Mouse (Mus musculus) urinary bladder, postnatal 4 days (tissue): ENCODE results near the gene Jade1.

Experiments used
- DNase-seq, 2 experiments: peaks; one replicate each; pipeline ENCODE4 v3.0.0; 2021 to 2022; ENCODE audit warnings: low spot score in 2 of 2

Gene Jade1

DNA sequence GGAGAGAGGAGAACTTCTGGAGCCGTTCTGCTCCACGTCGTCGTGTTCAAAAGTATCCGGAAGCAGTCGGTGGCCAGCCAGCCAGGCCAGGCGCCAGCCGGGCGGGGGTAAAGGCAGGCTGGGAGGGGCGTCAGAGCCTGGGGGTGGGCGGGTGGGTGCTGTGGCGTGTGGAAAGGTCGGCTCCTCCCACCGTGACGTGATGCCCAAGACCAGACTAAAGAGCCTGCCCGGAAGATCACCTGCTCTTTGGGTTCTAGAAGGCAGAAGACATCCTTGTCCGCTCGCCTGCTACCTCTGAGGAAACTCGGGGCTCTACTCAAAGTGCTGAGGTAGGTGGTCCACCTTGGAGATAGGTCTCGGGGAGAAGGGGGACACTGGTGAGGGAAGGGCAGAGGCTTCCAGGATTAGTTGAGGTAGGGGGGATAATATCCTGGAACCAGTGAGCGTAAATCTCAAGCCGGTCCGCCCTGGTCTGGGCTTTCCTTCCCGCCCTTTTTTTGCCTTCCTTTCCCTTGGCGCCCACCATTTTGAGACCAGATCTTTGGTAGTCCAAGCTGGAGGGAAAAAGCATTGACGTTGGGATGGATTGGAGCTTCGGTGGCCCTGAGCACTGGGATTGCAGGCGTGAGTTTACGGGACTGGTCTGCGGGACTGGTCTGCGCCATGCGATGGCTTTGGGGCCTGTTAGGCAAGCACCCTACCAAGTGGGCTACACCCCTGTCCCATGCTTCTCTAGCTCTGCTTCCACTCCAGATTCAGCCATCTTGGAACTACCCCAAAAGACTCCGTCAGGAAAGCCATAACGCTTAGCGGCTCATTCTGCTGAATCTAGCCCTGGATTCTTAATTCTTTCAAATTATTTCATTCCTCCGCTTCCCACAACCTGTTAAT, at the start of gene Jade1:
TSS of gene Jade1 (plus strand) at position 241 of the 891 bp plus-strand sequence.
- no peak for DNase-seq

GRCm38 (mm10) chr3:41509441-41509840, 46.1 kb upstream of the Jade1 start:
- peak in 1 of 2 experiments; percentile 49 for DNase-seq

DNA sequence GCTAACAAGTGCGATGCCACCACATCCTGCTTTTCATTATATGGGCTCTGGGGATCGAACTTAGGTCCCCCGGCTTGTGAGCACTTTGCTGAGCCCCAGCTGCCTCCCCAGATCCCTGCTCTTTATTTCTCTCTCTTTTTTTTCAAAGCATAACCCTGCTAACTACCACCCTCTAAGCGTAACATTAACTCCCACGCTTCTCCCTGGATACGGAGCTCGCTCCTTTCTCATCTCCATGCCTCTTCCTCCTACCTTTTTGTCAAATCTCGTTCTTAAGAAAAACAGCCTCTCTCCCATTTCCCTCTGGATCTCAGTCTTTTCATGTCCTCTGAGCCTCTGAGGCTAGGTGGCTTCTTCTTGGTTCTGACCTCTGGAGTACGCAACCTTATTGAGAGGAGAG, 45.3 kb upstream of the Jade1 start:
- no peak for DNase-seq

- no peak for DNase-seq
Observed at GRCm38 (mm10) chr3:41510750-41511149, 44.8 kb upstream of the Jade1 start.

DNA sequence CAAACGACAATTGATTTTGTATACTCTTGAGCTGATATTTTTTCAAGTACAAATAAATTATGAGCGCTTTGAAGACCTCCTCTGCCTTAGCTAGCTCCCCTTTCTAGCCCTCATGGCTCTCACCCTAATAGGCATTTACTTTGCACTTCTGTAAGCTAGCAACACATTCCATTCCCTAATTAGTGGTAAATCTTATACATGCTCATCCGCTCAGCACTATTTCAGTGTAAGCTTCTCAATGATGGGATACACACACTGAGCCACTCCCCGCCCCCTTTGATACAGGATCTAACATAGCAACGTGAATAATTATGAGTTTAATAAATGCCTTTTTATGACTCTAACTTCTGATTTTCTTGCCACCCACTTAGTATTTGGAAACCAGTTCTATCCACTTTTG, 41.5 kb upstream of the Jade1 start:
- no peak for DNase-seq

DNA sequence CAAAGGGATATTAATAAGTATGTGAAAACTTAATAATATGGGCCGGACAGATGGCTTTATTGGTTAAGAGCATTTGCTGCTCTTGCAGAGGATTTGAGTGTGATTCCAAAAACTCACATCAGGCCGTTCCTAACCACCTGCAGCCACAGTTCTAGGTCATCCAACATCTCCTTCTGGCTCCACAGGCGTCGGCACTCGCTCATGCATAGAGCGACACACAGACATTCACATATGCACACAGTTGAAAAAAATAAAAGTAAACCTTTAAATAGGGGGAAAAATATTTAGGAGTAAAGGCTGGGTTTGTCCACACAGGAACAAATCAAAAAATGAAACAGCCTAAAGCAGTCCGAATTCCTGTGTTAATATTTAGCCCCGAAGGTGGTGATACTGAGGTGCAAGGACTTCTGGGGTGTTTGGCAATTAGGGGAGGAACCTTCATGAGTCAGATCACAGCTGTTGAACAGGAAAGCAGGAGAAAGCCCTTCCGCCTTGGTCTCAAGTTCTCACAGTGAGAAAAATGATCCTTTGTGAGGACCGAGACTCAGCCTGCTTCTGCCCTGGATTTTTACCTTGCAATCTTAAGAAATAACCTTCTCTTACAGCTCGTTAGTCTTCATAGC, 40.7 kb upstream of the Jade1 start:
- no peak for DNase-seq

DNA sequence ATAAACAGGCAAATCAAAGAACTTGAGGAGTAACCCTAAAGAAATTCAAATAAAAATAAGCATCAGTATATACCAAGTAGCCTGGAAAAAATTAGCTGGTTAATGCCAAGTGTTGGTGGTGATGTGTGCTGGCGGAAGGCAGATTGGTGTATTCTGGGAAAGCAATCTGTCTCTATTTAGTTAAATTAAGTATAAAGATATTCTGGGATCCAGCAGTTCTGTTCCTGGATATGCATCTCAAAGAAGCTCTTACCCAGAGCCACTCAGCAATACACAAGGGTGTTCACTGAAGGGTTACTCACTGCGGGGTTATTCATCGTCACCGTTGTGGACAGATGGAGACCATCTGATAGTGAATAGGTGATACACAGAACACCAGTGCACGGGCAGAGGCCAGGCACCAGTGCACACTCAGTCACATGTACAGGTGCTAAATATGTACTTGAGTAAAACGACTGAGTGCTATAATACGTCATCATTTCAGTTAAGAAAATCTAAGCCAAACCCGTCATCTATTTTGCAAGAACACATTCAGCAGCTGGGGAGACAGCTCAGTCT, 38.5 kb upstream of the Jade1 start:
- no peak for DNase-seq

DNA sequence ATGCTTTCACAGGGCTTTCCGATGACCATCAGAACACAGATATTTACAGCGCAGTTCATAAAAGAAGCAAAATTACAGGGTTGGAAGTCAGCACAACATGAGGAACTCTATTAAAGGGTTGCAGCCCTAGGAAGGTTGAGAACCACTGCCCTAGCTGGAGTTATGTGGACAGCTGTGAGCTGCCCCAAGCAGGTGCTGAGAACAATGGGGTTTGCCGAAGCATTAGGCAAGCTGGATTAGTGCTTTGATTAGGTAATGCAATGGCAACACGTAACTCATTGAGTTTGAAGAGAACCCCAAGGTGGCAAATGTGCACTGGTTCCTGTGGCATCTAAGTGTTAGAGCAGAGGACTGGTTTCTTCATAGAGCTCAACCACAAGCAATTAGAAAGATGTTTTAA, 34.6 kb upstream of the Jade1 start:
- no peak for DNase-seq

GRCm38 (mm10) chr3:41521733-41522132, 33.8 kb upstream of the Jade1 start:
- no peak for DNase-seq

GRCm38 (mm10) chr3:41522226-41523005, 33.1 kb upstream of the Jade1 start:
- peak in 1 of 2 experiments; percentile 28 for DNase-seq

DNA sequence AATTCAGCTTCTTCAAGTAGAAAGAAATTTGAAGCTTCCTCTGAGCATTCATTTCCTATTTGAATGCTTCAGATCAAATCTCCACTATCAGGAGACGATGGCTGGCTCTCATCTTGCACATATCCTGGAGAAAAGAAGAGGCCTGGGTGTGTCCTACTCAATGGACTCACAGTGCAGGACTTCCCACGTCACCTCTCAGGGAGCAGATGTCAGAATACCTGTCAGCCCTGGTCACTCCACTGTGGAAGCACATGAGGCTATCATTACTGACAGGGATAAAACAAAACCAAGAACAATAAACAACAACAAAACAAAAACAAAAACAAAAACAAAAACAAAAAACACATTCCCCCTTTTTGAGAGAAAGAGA, 32.5 kb upstream of the Jade1 start:
- DNase-seq, result no peak

DNA sequence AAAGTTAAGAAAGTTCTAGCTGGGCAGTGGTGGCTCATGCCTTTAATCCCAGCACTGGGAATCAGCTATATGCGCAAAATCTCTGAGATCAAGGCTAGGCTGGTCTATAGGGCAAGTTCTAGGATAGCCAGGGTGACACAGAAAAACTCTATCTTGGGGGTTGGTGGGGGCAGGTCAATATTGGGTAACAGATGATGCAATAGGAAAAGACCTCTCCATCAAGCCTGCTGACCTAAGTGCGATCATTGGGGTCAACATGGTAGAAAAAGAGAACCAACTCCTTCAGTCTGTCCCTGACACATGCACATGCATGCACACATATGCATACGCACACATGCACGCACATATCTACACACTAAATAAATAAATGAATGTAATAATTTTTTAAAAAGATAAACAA, 32.1 kb upstream of the Jade1 start:
- DNase-seq, result no peak

DNA sequence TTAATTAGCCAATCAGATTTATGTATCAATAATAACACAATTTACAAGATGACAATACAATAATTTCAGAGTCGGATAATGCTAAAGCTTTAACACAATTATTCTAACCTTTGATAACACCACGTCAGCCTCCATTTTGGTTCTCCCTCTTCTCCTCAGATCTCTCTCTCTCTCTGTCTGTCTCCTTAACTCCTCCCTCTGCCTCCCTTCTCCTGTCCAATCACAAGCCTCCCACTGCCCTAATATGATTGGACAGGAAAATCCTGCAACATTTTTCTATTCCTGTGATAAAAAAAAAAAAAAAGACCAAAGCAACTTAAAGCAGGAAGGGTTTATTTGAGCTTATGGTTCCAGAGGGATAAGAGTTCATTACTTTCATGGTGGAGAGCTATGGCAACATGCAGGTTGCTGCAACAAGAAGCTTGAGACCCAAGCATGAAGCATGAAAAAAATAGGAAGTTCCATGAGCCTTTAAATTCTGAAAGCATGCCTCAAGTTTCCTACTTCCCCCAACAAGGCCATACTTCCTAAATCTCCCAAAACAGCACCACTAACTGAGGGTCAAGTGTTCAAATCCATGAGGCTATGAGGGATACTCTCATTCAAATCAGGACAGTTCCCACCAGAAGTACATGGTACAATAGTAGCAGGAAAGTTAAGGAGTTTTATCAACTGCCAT, 27.1 kb upstream of the Jade1 start:
- no peak for DNase-seq

DNA sequence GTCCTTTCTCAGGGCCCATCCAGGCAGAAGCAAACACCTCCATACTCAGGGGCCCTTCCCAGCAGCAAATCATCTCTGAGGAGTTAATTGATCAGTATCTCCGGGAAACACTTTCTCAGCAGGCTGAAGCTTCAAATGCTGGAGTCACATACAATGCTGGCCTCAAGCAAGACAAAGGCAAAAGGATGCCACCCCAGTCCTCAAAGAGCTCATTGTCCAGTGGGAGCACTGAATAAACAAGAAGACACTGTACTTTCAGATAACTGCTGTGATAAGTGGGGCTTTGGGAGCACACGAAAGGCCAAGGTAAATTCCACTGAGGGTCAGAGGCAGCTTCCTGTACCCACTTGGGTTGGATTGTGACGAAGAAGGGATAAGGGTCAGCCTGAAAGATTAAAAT, 25.4 kb upstream of the Jade1 start:
- DNase-seq, result no peak

DNA sequence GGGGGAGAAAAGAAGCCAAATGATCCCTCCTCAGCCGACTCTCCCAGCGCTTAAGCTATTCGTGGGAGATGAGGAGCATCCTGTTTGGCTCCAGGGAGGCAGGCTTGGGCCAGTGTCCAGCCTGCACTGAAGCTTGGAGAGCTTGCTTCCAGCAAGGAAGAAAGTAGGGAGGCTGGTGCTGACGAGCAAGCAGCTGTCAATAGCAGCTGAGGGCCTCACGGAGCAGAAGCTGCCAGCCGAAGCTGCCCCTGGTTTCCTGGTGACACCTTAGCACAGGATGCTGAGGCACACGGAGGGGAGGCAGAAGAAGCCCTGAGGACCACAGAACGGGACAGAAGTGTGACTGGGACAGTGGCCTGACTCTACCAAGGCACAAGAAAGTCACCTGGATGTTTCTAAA, 24.0 kb upstream of the Jade1 start:
- DNase-seq, result no peak

DNA sequence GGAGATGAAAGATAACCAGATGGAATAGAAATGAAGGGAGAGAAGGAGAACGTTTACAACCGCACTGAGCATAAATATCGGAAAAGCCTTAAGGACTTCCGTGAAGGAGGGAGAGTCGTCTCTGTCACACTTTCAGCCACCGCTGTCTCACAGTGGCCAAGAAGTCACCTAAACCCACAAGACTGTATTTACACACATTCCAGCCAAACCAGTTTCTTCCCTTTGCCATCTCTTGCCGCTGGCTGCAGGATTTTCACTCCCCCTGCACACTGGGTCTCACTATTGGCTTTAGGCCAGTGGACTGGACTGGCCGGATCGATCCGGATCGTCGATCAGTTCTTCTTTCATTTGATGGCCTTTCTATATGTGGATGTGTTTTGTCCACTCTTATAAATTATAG, 23.4 kb upstream of the Jade1 start:
- DNase-seq, result no peak

- DNase-seq, result no peak
Observed at GRCm38 (mm10) chr3:41533660-41534059, 21.9 kb upstream of the Jade1 start.

- DNase-seq, result no peak
Observed at GRCm38 (mm10) chr3:41537957-41538356, 17.6 kb upstream of the Jade1 start.

GRCm38 (mm10) chr3:41541313-41541712, 14.2 kb upstream of the Jade1 start:
- no peak for DNase-seq

DNA sequence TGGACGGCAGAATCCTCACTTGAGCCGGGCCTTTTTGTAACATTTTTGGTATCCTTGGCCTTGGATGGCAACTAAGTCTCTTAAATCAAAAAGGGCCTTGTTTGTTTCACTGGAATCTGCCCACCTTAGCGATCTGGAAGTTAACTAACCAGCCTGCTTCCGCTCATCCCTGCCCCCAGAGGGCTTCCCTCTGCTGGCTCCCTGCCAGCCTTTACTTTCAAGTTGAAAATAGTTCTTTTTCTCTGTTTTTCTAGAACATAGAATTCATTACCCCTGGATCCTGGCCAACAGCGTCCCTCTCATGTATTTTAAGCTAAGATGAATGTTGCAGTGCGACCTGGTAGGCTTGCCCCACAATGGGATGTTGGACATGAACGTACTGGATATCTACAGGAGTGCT, 11.1 kb upstream of the Jade1 start:
- no peak for DNase-seq

DNA sequence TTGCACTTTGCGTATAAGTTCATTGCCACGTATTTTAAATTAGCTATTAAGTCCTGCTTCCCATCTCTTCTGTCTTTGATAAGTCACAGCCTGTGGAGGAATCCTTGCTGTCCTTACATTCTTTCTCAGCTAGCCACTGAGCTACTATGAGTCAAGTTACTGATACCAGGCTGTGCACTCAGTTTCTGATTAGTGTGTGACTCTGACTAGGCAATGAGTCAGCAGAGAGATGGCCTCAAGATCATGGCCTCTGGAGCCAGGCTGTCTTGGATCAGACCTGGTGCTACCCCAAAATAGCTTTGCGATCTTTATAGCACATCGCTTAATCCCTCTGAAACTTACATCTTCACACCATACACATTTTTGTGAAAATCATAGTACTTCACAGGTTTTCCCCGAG, 8.2 kb upstream of the Jade1 start:
- DNase-seq, result no peak

GRCm38 (mm10) chr3:41548238-41548637, 7.3 kb upstream of the Jade1 start:
- no peak for DNase-seq
